ENCODE assay signal across 15 mouse cellular contexts in genomic region chr4:102566421-102566820, GRCm38 (mm10).
"Had no signal": no experiment of that assay in that cellular context is flagged by ENCODE, and none has a peak within 500 bp of the region (broad histone marks: within the 10 kb centered on the region; RNA-seq: fewer than 3 reads in every experiment).

No protein-coding gene starts in this region.

- H3K27me3 ChIP-seq: limb, embryonic 15.5 days; liver, embryonic 15.5 days; lung, embryonic 15.5 days had no signal

- H3K36me3 ChIP-seq: limb, embryonic 15.5 days; liver, embryonic 15.5 days; lung, embryonic 15.5 days; midbrain, embryonic 13.5 days had no signal

- ATAC-seq: inflammation-experienced regulatory T-cells, adult 6 months; intestine, postnatal 0 days; midbrain, embryonic 13.5 days had no signal

- DNase-seq: kidney, adult 9 months; kidney, postnatal 36 days; layer of hippocampus, adult 9-11 months; layer of hippocampus, postnatal 36 days; left cerebral cortex, postnatal 4 days; right cerebral cortex, adult 18-20 months; right cerebral cortex, postnatal 25 days; thymus, postnatal 36 days had no signal

- H3K4me3 ChIP-seq: limb, embryonic 15.5 days; liver, embryonic 15.5 days; lung, embryonic 15.5 days; midbrain, embryonic 13.5 days had no signal

- H3K9ac ChIP-seq: limb, embryonic 15.5 days; liver, embryonic 15.5 days; lung, embryonic 15.5 days; midbrain, embryonic 13.5 days had no signal

- H3K4me2 ChIP-seq: limb, embryonic 15.5 days; lung, embryonic 15.5 days; midbrain, embryonic 13.5 days had no signal

- H3K9me3 ChIP-seq: limb, embryonic 15.5 days; liver, embryonic 15.5 days; lung, embryonic 15.5 days; midbrain, embryonic 13.5 days had no signal

- H3K27ac ChIP-seq: kidney, postnatal 0 days; limb, embryonic 15.5 days; lung, embryonic 15.5 days; midbrain, embryonic 13.5 days had no signal
